9 mouse cellular contexts compared by ENCODE assay signal in the genomic region with DNA sequence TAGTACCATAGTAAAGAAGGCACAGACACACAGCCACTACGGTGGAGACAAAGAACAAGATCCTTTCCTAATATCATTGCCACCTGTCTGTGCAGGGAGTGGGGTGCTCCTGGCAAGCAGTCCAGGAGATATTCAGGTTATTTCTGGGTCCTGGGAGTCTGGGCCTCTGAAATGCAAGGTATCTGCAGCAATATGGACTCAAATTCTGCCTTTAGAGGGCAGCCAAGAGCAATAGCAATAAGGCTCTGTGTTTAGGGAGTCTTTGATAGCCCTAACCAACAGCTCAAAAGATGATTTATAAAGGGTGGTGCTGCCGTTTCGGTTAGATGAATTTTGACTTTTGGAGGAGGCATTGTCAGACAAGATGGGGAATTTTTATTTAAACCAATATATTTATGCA. TPM values are rescaled to one million over a fixed set of nuclear protein-coding genes. Genes with fewer than 3 reads are reported as not detected.
A peak's percentile ranks its signal among the peaks of the same experiment; 100 is the strongest.
DNase-seq lines count a peak whose midpoint lies in the region; ATAC-seq lines count a peak whose summit lies in the region.
"Had no signal": no experiment of that assay in that cellular context is flagged by ENCODE, and none has a peak within 500 bp of the region (broad histone marks: within the 10 kb centered on the region; RNA-seq: fewer than 3 reads in every experiment).

No protein-coding gene starts in this region.

- peak; percentile 10 to 13 for DNase-seq in heart, postnatal 36 days
- DNase-seq in heart, adult 11 months, result no peak
- peak; percentile 2 for DNase-seq in 3134 (ENCODE audit: extremely low read depth, insufficient read length, low spot score)
- peak; percentile 28 for DNase-seq in CD4-positive helper T cell, adult 2 months (ENCODE audit: low read depth, low spot score)
- no peak for DNase-seq in liver, embryonic 13.5 days
- peak; percentile 19 for DNase-seq in thymus, postnatal 25 days
- DNase-seq in gastrocnemius, adult 8-10 months (ENCODE audit: low spot score in 2 of 2), result no peak

- H3K4me1 ChIP-seq in liver, embryonic 13.5 days (replicated peaks), result no peaks in the 10 kb centered on the region

- ATAC-seq in common myeloid progenitor, adult 5-6 weeks (replicated peaks; ENCODE audit: low read depth, poor library complexity, severe bottlenecking), result peak; percentile 87
- ATAC-seq in liver, embryonic 13.5 days (ENCODE audit: low read depth), result peak; percentile 43; the same call in 1 of the 2 replicates

- no peak overlapping the region for H3K9ac ChIP-seq in liver, embryonic 13.5 days

- H3K4me3 ChIP-seq in liver, embryonic 13.5 days (replicated peaks), result no peak overlapping the region

- no peaks in the 10 kb centered on the region for H3K27me3 ChIP-seq in liver, embryonic 13.5 days

- no peaks in the 10 kb centered on the region for H3K9me3 ChIP-seq in liver, embryonic 13.5 days (replicated peaks)

- H3K27ac ChIP-seq in liver, embryonic 13.5 days, result no peak overlapping the region

- intact Hi-C loops in heart, postnatal 36 days (cut with DNase I), result loop anchor here (5.0 to 10.0 kb wide), 2 partner anchors 324 to 412 kb away; no protein-coding TSS in a partner anchor

- no peak overlapping the region for H3K4me2 ChIP-seq in liver, embryonic 13.5 days

- no peaks in the 10 kb centered on the region for H3K36me3 ChIP-seq in liver, embryonic 13.5 days

- WGBS in liver, embryonic 13.5 days (ENCODE audit: insufficient replicate concordance), result 38% methylated on average over 3 of the region's 3 CpGs

RNA-seq across cellular contexts. Expression of a gene that starts 0.9 kb away (rescaled TPM):
- under 1 TPM; 0.22 to 0.25 TPM for total RNA-seq in heart, postnatal 36 days (2021)
- 1.2 and 1.7 TPM in 2 replicates for total RNA-seq in common myeloid progenitor, adult 5-6 weeks (2017)
- polyA plus RNA-seq in liver, embryonic 13.5 days (2015; fragmentation: Nextera tagmentation; extraction: Ambion mirVana), result 2.5 and 2.6 TPM in 2 replicates
- not detected for total RNA-seq in gastrocnemius, adult 8-10 months (2022)

RNA-seq across cellular contexts. Expression of a gene that starts 44.6 kb away (rescaled TPM):
- not detected for total RNA-seq in heart, postnatal 36 days (2021)
- 0.29 and 1.2 TPM in 2 replicates for total RNA-seq in common myeloid progenitor, adult 5-6 weeks (2017)
- polyA plus RNA-seq in liver, embryonic 13.5 days (2015; fragmentation: Nextera tagmentation; extraction: Ambion mirVana), result 0.24 and 0.36 TPM in 2 replicates
- not detected for total RNA-seq in gastrocnemius, adult 8-10 months (2022)
- total RNA-seq: neutrophil, adult 5-6 weeks had no signal

Comparison
In these comparisons a context has a peak if more than half of its experiments do, and no peak if none do; other contexts are left out.
1. DNase-seq: peak in heart, postnatal 36 days (2 of 2), 3134 (single experiment), CD4-positive helper T cell, adult 2 months (single experiment) and thymus, postnatal 25 days (single experiment); none in heart, adult 11 months (single experiment), liver, embryonic 13.5 days (single experiment) and gastrocnemius, adult 8-10 months (0 of 2).